Mouse (Mus musculus): ENCODE data around the gene Rcc1. TPM values are rescaled to one million over a fixed set of nuclear protein-coding genes. Genes with fewer than 3 reads are reported as not detected.

The Rcc1 gene
- 3.5 and 3.9 TPM in 2 replicates for polyA plus RNA-seq (2012; rRNA removed)

DNA sequence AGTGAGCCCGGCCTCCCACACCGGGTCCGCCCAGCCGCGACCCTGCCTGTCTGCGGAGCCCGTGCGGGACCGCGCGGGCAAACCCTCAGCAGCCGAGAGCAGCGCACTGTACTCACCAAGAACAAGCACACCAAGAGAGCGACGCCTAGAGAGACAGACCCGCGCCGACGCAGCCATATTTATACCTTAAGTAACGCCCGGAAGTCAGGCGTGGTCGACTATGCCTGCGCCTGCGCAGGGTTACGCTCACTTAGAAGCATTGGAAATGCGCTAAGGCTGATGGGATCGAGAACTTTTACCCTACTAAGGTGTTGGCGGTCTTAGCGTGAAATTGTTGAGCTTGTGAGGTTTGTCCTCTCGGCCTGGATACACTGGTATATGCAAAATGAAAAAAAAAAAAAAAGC is at the start of gene Rcc1:
Gene Rcc1, minus strand, starts transcription at position 125 of the 405 bp plus-strand sequence.

DNA sequence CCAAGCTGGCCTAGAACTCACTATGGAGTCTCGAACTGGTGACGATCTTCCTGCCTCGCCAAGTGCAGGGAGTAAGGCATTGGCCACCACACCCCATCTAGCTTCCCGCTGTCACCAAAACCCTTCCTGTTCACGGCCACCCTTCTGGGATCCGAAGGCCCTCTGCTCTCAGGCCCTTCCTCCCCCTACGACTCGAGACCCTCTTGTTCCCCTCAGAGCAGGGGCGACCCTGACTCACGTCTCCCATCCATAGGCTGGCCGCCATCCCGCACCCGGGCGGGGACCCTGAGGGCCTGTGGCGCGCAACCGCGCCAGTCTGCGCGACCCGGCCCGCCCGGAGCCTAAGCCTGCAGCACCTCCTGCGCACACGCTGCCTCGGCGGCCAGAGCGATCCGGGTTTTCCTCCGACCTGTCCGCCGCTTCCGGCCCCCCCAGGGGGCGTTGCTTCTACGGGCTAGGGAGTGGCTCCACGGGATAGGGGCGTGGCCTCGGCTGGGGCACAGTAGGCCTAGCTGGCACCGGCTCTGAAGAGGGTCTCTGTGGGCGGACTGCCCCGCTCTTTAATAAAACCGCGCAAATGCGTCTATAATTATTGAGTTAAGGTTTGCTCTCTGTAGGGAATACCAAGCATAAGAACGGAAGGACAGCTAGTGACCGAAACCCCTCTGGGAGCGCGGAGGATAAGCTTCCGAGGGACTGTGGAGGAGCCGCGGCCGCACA is 24.1 kb downstream of the Rcc1 start, which contains the start of gene Trnau1ap:
Gene Trnau1ap, minus strand, starts transcription at position 424 of the 720 bp plus-strand sequence.

DNA sequence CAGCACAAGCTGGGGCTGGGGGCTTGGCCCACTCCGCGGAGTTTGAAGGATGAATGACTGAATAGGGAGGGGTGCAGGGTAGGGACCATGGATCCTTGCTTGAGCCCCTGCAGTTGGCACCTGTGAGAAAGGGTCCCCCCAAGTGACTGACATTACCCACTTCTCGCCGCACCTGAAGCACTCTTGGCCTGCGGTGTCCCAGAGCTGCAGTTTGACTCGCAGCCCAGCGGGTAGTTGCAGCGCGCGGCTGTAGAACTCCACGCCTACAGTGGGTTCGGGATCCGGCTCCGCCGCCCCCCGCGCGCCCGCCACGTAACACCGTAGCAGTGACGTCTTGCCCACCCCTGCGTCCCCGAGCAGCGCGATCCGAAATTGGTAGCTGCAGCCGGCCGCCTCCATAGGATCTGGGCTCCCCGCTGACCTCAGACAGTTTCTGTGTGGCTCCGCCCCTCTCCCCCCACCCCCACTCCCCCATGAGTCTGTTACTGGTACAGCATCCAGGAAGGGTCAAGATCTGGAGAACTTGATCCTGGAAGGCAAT is 50.4 kb downstream of the Rcc1 start, which contains the start of gene Rab42:
Gene Rab42, minus strand, starts transcription at position 447 of the 541 bp plus-strand sequence.

Other genes with a start within 250 kb of the Rcc1 start
- 0.69 and 0.76 TPM in 2 replicates for gene Oprd1, start 209.1 kb downstream of the Rcc1 start, polyA plus RNA-seq (2012; rRNA removed)
- gene Ythdf2, start 141.3 kb downstream of the Rcc1 start, polyA plus RNA-seq (2012; rRNA removed) = 6.0 and 7.3 TPM in 2 replicates
- gene Gmeb1, start 92.0 kb downstream of the Rcc1 start, polyA plus RNA-seq (2012; rRNA removed) = 4.6 and 7.3 TPM in 2 replicates
- 1.00 and 1.1 TPM in 2 replicates for gene Taf12, start 79.2 kb downstream of the Rcc1 start, polyA plus RNA-seq (2012; rRNA removed)
- gene Rab42, start 50.2 kb downstream of the Rcc1 start, polyA plus RNA-seq (2012; rRNA removed) = 0.47 and 0.77 TPM in 2 replicates
- gene Trnau1ap, start 24.1 kb downstream of the Rcc1 start, polyA plus RNA-seq (2012; rRNA removed) = 7.4 and 7.6 TPM in 2 replicates
- 6.6 and 8.0 TPM in 2 replicates for gene Phactr4, start 68.9 kb upstream of the Rcc1 start, polyA plus RNA-seq (2012; rRNA removed)
- gene Med18, start 110.3 kb upstream of the Rcc1 start, polyA plus RNA-seq (2012; rRNA removed) = 0.89 and 1.0 TPM in 2 replicates
- 5.3 and 6.4 TPM in 2 replicates for gene Sesn2, start 156.9 kb upstream of the Rcc1 start, polyA plus RNA-seq (2012; rRNA removed)
- 28.1 and 28.3 TPM in 2 replicates for gene Atpif1, start 180.1 kb upstream of the Rcc1 start, polyA plus RNA-seq (2012; rRNA removed)
- 4.8 and 7.3 TPM in 2 replicates for gene Dnajc8, start 181.9 kb upstream of the Rcc1 start, polyA plus RNA-seq (2012; rRNA removed)
- gene Ptafr, start 210.5 kb upstream of the Rcc1 start, polyA plus RNA-seq (2012; rRNA removed) = 1.6 and 1.9 TPM in 2 replicates